Mouse (Mus musculus) limb, embryonic 13.5 days (tissue): Measurements from ENCODE around the gene Sgpp1. TPM values are rescaled to one million over a fixed set of nuclear protein-coding genes. Genes with fewer than 3 reads are reported as not detected.
A peak's percentile ranks its signal among the peaks of the same experiment; 100 is the strongest.

Experiments used
- ATAC-seq: fragments of 200-750 bp; cut with Nextera tagmentation; 2 replicates; pipeline ENCODE4 v1.8.0; 2017; ENCODE audit warnings: low read depth, moderate number of reproducible peaks, moderate TSS enrichment; ENCODE audit not compliant: low FRiP score
- H3K27ac ChIP-seq: fragments of 300-500 bp; sonication (generic); 2 replicates; pipeline ENCODE4 v1.5.1; 2015; ENCODE audit warnings: inconsistent platforms, mild to moderate bottlenecking, moderate library complexity
- H3K27me3 ChIP-seq: fragments of 300-500 bp; sonication (generic); 2 replicates; pipeline ENCODE4 v1.6.1; 2015; ENCODE audit warnings: mild to moderate bottlenecking, inconsistent platforms
- H3K36me3 ChIP-seq: fragments of 300-500 bp; sonication (generic); 2 replicates; pipeline ENCODE4 v1.6.1; 2015; ENCODE audit warnings: inconsistent platforms, mild to moderate bottlenecking, moderate library complexity
- H3K4me1 ChIP-seq: fragments of 300-500 bp; sonication (generic); 2 replicates; pipeline ENCODE4 v1.6.1; 2015; ENCODE audit warnings: inconsistent platforms
- H3K4me2 ChIP-seq: fragments of 300-500 bp; sonication (generic); replicated peaks from 2 replicates; pipeline ENCODE4 v1.6.1; 2015; ENCODE audit warnings: inconsistent platforms, mild to moderate bottlenecking, moderate library complexity
- H3K4me3 ChIP-seq: fragments of 300-500 bp; sonication (generic); 2 replicates; pipeline ENCODE4 v1.5.1; 2015; ENCODE audit warnings: moderate library complexity, mild to moderate bottlenecking, inconsistent platforms
- H3K9ac ChIP-seq: fragments of 300-500 bp; sonication (generic); 2 replicates; pipeline ENCODE4 v1.6.1; 2015; ENCODE audit warnings: mild to moderate bottlenecking, inconsistent platforms
- H3K9me3 ChIP-seq: fragments of 300-500 bp; sonication (generic); 2 replicates; pipeline ENCODE4 v1.6.1; 2016; ENCODE audit warnings: inconsistent platforms
- WGBS: fragments of 180-500 bp; shearing (Covaris S2); methylation state at CpG from one replicate; pipeline ENCODE4 v1.1.7; 2015; 5-methylcytosine and 5-hydroxymethylcytosine counted together
- polyA plus RNA-seq: library from polyadenylated mRNA; unstranded; fragments of >200 nt; fragmentation: Nextera tagmentation; extraction: Ambion mirVana; gene quantifications from 2 replicates; pipeline ENCODE4 v1.2.1, GENCODE M21; 2015

Sgpp1 gene
- 11.1 and 12.3 TPM in 2 replicates for polyA plus RNA-seq

GRCm38 (mm10) chr12:75735246-75736200 is at the start of gene Sgpp1:
Sgpp1 (minus strand) TSS chr12:75735729.
- Histone ChIP-seq H3K36me3 (no peaks in the 10 kb centered on the region), H3K9ac (peak within 1 kb of the TSS; percentile 94), H3K9me3 (no peaks in the 10 kb centered on the region), H3K4me1 (peaks cover 13% of the 10 kb centered on the region), H3K27ac (peak within 1 kb of the TSS; percentile 48; the same call in 1 of the 2 replicates), H3K27me3 (no peaks in the 10 kb centered on the region), H3K4me3 (peak within 1 kb of the TSS; percentile 82), H3K4me2 (peak within 1 kb of the TSS; percentile 97)
- WGBS = under 1% methylated on average over 103 of the region's 105 CpGs
- ATAC-seq = peak; percentile 94

DNA sequence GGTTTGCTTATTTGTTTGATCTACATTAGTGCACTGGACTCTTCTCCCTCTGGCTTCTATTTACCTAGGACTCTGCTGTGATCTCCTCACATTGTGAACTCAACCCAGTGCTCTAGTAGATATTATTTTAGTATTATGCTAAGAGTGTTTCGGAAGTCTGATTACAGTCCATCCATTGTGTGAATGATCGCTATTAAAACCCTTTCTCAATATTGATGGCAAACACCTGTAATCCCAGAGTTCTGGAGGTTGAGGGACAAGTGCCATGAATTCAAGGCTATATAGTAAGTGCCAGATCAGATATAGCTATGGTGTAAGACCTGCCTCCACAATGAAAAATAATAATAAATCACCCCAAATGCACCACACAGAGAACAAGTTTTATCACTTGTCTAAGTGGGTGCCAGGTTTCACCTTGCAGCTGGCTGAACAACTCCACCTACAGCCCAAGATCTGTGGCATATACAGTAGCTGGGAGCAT is 48.8 kb upstream of the Sgpp1 start:
- 84% methylated on average over 2 of the region's 2 CpGs for WGBS
- ATAC-seq = no peak
- no peak overlapping the region for H3K4me2 ChIP-seq

DNA sequence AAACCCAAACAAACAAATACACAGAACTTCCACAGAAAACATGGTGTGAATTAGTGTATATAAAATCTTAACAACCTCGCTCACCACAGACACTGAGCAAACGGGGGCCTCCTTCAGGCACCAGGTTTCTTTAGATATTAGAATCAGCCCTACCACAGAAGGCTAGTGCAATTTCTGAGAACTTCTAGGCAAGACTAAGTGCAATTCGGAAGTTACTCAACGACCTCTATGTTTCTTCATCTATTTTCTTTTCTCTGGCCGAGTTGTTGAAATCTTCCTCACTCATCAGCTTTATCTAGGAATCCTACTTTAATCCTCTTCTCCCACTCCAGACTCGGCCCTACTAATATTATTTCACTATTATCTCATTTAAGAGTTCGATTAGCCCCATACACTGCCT is 46.5 kb upstream of the Sgpp1 start:
- no peaks in the 10 kb centered on the region for H3K27me3 ChIP-seq
- H3K36me3 ChIP-seq = no peaks in the 10 kb centered on the region
- no peak for ATAC-seq
- peaks cover 10% of the 10 kb centered on the region; the same call in 1 of the 2 replicates for H3K9me3 ChIP-seq
- no peak overlapping the region for H3K27ac ChIP-seq
- H3K4me2 ChIP-seq = no peak overlapping the region
- H3K4me1 ChIP-seq = no peaks in the 10 kb centered on the region
- no peak overlapping the region for H3K9ac ChIP-seq
- 78% methylated on average over 7 of the region's 7 CpGs for WGBS
- H3K4me3 ChIP-seq = no peak overlapping the region

More for the DNA sequence above, 48.8 kb upstream of the Sgpp1 start:
- Histone ChIP-seq H3K9me3 (peaks cover 9% of the 10 kb centered on the region; the same call in 1 of the 2 replicates), H3K27me3 (no peaks in the 10 kb centered on the region), H3K9ac (no peak overlapping the region), H3K27ac (no peak overlapping the region), H3K36me3 (no peaks in the 10 kb centered on the region), H3K4me3 (no peak overlapping the region), H3K4me1 (no peaks in the 10 kb centered on the region)

DNA sequence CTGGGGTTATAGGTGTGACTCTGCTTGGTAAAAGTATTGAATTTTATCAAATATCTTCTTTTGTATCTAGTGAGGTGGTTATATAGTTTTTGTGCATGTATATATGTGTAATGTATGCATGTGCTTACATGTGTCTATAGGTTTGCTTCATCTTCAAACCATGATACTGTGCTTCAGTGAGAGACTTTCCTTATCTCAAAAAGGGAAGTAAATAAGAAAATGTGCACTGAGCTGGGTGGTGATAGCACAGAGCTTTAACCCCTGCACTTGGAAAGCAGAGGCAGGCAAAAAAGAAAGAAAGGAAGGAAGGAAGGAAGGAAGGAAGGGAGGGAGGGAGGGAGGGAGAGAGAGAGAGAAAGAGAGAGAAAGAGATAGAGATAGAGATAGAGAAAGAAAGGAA is 45.9 kb upstream of the Sgpp1 start:
- no peak overlapping the region for H3K4me3 ChIP-seq
- H3K27me3 ChIP-seq = no peaks in the 10 kb centered on the region
- H3K36me3 ChIP-seq = no peaks in the 10 kb centered on the region
- no peak overlapping the region for H3K27ac ChIP-seq
- H3K9me3 ChIP-seq = peaks cover 12% of the 10 kb centered on the region; the same call in 1 of the 2 replicates
- no peak for ATAC-seq
- no peaks in the 10 kb centered on the region for H3K4me1 ChIP-seq
- no peak overlapping the region for H3K4me2 ChIP-seq
- H3K9ac ChIP-seq = no peak overlapping the region

- ATAC-seq = no peak
- H3K9ac ChIP-seq = no peak overlapping the region
- H3K4me3 ChIP-seq = no peak overlapping the region
- WGBS = 25% methylated on average over 3 of the region's 3 CpGs
- H3K4me1 ChIP-seq = no peaks in the 10 kb centered on the region
- H3K27ac ChIP-seq = no peak overlapping the region
- no peak overlapping the region for H3K4me2 ChIP-seq
- H3K27me3 ChIP-seq = no peaks in the 10 kb centered on the region
- H3K9me3 ChIP-seq = peaks cover 10% of the 10 kb centered on the region; the same call in 1 of the 2 replicates
- H3K36me3 ChIP-seq = no peaks in the 10 kb centered on the region
These were observed 37.0 kb upstream of the Sgpp1 start for GRCm38 (mm10) chr12:75772424-75773034.

- Histone ChIP-seq H3K9me3 (peaks cover 7% of the 10 kb centered on the region; the same call in 1 of the 2 replicates), H3K27me3 (no peaks in the 10 kb centered on the region), H3K27ac (no peak overlapping the region), H3K4me2 (no peak overlapping the region), H3K9ac (no peak overlapping the region), H3K36me3 (no peaks in the 10 kb centered on the region), H3K4me3 (no peak overlapping the region), H3K4me1 (peaks cover 7% of the 10 kb centered on the region)
- WGBS = 49% methylated on average over 3 of the region's 3 CpGs
- ATAC-seq = no peak
These were observed 35.9 kb upstream of the Sgpp1 start for GRCm38 (mm10) chr12:75771410-75771809.

DNA sequence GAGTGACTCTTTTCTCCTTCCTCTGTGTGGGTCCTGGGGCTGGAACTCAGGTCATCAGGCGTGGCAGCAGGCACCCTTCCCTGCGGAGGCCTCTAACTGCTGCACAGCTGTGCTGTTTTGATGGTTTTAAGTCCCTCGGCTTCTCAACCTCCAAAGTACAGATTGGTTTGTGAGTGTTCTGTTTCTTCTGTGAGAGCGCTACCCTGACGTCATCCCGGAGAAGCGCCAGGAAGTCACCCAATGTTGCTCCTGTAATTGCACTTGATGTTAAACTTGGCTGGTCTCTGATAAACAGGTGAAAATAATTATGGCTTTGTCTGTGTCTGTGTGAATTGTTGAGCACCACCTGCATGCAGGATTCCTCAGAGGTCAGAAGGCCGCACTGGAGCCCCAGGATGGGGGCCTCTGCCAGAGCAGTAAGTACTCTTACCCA is 31.4 kb upstream of the Sgpp1 start:
- no peak overlapping the region for H3K4me2 ChIP-seq
- ATAC-seq = peak; percentile 28
- no peak overlapping the region for H3K9ac ChIP-seq
- no peak overlapping the region for H3K4me3 ChIP-seq
- no peaks in the 10 kb centered on the region for H3K36me3 ChIP-seq
- WGBS = 40% methylated on average over 8 of the region's 8 CpGs
- peak overlapping the region; percentile 33; the same call in 1 of the 2 replicates for H3K27ac ChIP-seq
- no peaks in the 10 kb centered on the region for H3K9me3 ChIP-seq
- no peaks in the 10 kb centered on the region for H3K27me3 ChIP-seq
- peaks cover 11% of the 10 kb centered on the region for H3K4me1 ChIP-seq

GRCm38 (mm10) chr12:75766395-75766794 is 30.9 kb upstream of the Sgpp1 start:
- WGBS = 44% methylated on average over 6 of the region's 6 CpGs
- H3K27me3 ChIP-seq = no peaks in the 10 kb centered on the region
- ATAC-seq = peak; percentile 54; the same call in 1 of the 2 replicates

GRCm38 (mm10) chr12:75765751-75766150 is 30.2 kb upstream of the Sgpp1 start:
- H3K4me2 ChIP-seq = no peak overlapping the region
- no peaks in the 10 kb centered on the region for H3K27me3 ChIP-seq
- no peaks in the 10 kb centered on the region for H3K9me3 ChIP-seq
- H3K36me3 ChIP-seq = no peaks in the 10 kb centered on the region
- H3K4me3 ChIP-seq = no peak overlapping the region
- 75% methylated on average over 3 of the region's 3 CpGs for WGBS
- H3K4me1 ChIP-seq = peaks cover 11% of the 10 kb centered on the region
- no peak for ATAC-seq
- H3K27ac ChIP-seq = no peak overlapping the region; the same call in 1 of the 2 replicates
- H3K9ac ChIP-seq = no peak overlapping the region

More at GRCm38 (mm10) chr12:75766395-75766794, 30.9 kb upstream of the Sgpp1 start:
- H3K9me3 ChIP-seq = no peaks in the 10 kb centered on the region
- no peaks in the 10 kb centered on the region for H3K36me3 ChIP-seq
- no peak overlapping the region for H3K4me2 ChIP-seq
- H3K9ac ChIP-seq = no peak overlapping the region
- H3K27ac ChIP-seq = no peak overlapping the region
- H3K4me3 ChIP-seq = no peak overlapping the region
- peaks cover 11% of the 10 kb centered on the region for H3K4me1 ChIP-seq

DNA sequence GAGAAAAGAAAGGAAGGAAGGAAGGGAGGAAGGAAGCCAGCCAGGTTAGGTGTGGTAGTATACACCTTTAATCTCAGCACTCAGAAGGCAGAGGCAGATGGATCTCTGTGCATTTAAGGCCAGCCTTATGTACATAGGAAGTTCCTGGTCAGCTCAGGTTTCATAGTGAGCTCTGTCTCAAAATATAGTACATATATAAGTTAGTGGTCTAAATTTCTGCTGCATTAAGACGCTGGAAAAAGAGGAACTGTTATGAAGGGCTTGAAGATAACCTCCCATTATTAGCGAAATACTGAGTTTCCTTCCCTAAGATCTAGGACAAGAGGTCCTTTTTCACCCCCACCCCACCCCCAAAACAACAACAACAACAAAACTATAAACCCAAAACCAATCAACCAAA is 20.9 kb upstream of the Sgpp1 start:
- Histone ChIP-seq H3K4me2 (no peak overlapping the region), H3K9me3 (no peaks in the 10 kb centered on the region), H3K36me3 (no peaks in the 10 kb centered on the region), H3K27me3 (no peaks in the 10 kb centered on the region), H3K4me3 (no peak overlapping the region), H3K9ac (no peak overlapping the region), H3K27ac (no peak overlapping the region), H3K4me1 (0 out of 2 replicates have a peak, but pooled peaks cover 5% of the 10 kb centered on the region)
- ATAC-seq = no peak
- WGBS = 86% methylated on average over 2 of the region's 2 CpGs

DNA sequence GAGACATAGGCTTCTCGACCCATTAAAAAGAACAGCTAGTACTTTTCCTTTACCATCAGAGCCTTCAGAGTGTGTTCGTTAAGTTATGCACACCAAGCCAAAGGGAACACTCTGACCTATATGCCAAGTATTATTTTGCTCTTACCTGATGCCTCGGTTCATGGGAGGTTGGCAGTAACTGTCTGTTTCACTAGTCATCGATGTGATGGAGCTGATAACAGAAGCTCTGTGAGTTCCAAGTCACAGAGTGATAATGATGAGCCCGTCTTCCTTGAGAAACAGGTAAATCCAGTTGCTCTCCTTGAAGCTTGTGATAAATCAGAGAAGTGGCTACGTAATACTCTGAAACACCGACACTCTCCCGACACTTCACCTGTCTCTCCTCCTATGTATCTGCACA is 18.2 kb upstream of the Sgpp1 start:
- Histone ChIP-seq H3K4me3 (no peak overlapping the region), H3K9ac (no peak overlapping the region), H3K27me3 (no peaks in the 10 kb centered on the region), H3K4me1 (no peaks in the 10 kb centered on the region), H3K9me3 (no peaks in the 10 kb centered on the region), H3K27ac (no peak overlapping the region), H3K4me2 (no peak overlapping the region), H3K36me3 (no peaks in the 10 kb centered on the region)
- no peak for ATAC-seq
- WGBS = 78% methylated on average over 8 of the region's 8 CpGs

DNA sequence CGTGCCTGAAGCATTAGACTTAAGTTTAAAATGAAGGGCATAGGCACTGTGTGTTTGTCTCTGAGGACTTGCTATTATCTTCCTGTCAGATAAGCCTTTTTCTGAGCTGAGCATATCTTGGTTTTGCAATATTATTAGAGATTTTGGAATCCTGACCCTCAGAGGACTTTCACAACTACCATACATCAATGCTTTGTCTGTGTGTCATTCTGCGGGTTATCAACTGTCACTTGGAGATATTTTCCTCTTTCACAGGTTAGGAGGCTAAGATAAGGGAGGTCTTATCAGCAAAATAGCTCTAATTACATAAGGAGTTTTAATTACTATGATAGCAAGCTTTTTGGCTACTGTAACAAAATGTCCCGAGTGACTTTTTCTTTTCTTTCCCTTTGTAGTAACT is 16.5 kb upstream of the Sgpp1 start:
- ATAC-seq = no peak
- Histone ChIP-seq H3K4me2 (no peak overlapping the region), H3K27me3 (no peaks in the 10 kb centered on the region), H3K9ac (no peak overlapping the region), H3K27ac (no peak overlapping the region), H3K4me3 (no peak overlapping the region), H3K4me1 (no peaks in the 10 kb centered on the region), H3K36me3 (no peaks in the 10 kb centered on the region), H3K9me3 (no peaks in the 10 kb centered on the region)
- WGBS = 78% methylated on average over 3 of the region's 3 CpGs
